Mouse (Mus musculus) heart, embryonic 15.5 days (tissue): Measurements from ENCODE around the gene Asic3. TPM values are rescaled to one million over a fixed set of nuclear protein-coding genes. Genes with fewer than 3 reads are reported as not detected.
A peak's percentile ranks its signal among the peaks of the same experiment; 100 is the strongest.

Experiments used
- ATAC-seq: fragments of 200-750 bp; cut with Nextera tagmentation; replicated peaks from 2 replicates; pipeline ENCODE4 v1.8.0; 2017; ENCODE audit warnings: low read depth, moderate TSS enrichment; ENCODE audit not compliant: insufficient number of reproducible peaks, insufficient read depth, low FRiP score
- H3K27ac ChIP-seq: fragments of 300-500 bp; sonication (generic); 2 replicates; pipeline ENCODE4 v1.5.1; 2015; ENCODE audit warnings: mild to moderate bottlenecking, inconsistent platforms
- H3K27me3 ChIP-seq: fragments of 300-500 bp; sonication (generic); 2 replicates; pipeline ENCODE4 v1.6.1; 2015; ENCODE audit warnings: inconsistent platforms
- H3K36me3 ChIP-seq: fragments of 300-500 bp; sonication (generic); 2 replicates; pipeline ENCODE4 v1.6.1; 2015; ENCODE audit warnings: mild to moderate bottlenecking, inconsistent platforms
- H3K4me1 ChIP-seq: fragments of 300-500 bp; sonication (generic); replicated peaks from 2 replicates; pipeline ENCODE4 v1.6.1; 2015; ENCODE audit warnings: inconsistent platforms
- H3K4me2 ChIP-seq: fragments of 300-500 bp; sonication (generic); 2 replicates; pipeline ENCODE4 v1.6.1; 2015; ENCODE audit warnings: inconsistent platforms, mild to moderate bottlenecking, moderate library complexity
- H3K4me3 ChIP-seq: fragments of 300-500 bp; sonication (generic); 2 replicates; pipeline ENCODE4 v1.5.1; 2015; ENCODE audit warnings: mild to moderate bottlenecking, inconsistent platforms
- H3K9ac ChIP-seq: fragments of 300-500 bp; sonication (generic); 2 replicates; pipeline ENCODE4 v1.6.1; 2015; ENCODE audit warnings: mild to moderate bottlenecking, inconsistent platforms
- H3K9me3 ChIP-seq: fragments of 300-500 bp; sonication (generic); replicated peaks from 2 replicates; pipeline ENCODE4 v1.6.1; 2016; ENCODE audit warnings: inconsistent platforms
- WGBS: fragments of 180-500 bp; shearing (Covaris S2); methylation state at CpG from one replicate; pipeline ENCODE4 v1.1.7; 2015; ENCODE audit warnings: mixed read lengths; 5-methylcytosine and 5-hydroxymethylcytosine counted together
- polyA plus RNA-seq: library from polyadenylated mRNA; unstranded; fragments of >200 nt; fragmentation: Nextera tagmentation; extraction: Ambion mirVana; gene quantifications from 2 replicates; pipeline ENCODE4 v1.2.1, GENCODE M21; 2015

Asic3 gene
- polyA plus RNA-seq, 1 experiment from 2014 or later: not detected

DNA sequence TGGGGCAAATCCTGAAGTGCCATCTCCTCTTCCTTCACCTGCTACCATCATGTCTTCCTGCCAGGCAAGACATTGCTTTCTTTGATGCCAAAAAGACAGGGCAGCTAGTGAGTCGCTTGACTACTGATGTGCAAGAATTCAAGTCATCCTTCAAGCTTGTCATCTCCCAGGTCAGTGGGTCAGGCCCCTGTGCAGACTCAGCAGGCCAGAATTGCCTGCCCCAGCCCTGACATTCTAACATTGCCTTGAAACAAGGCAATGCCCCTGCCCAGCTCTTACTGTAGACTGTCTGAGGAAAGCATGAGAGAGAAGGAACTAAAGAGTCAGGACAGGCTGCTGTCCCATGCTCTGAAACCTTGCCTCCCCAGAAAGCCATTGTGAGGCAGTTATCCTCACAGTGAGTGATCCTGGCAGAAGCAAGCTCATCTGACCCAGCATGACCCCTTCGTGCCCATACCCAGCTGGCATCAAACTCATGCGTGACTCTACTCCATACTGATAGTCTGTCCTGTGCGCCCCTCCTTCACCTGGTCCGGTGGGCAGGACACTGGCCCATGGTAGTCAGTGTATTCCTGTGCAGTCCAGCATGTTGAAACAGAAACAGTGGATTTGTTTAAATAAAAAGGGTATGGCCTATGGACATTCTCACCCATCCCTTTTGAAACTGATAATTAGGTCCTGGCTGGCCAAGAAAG lies 12.1 kb upstream of the Asic3 start:
- no peaks in the 10 kb centered on the region for H3K9me3 ChIP-seq
- H3K36me3 ChIP-seq: peaks cover 21% of the 10 kb centered on the region
- H3K27me3 ChIP-seq: no peaks in the 10 kb centered on the region
- H3K4me2 ChIP-seq: no peak overlapping the region
- WGBS: 89% methylated on average over 5 of the region's 5 CpGs
- H3K4me3 ChIP-seq: no peak overlapping the region
- ATAC-seq: no peak
- peaks cover 5% of the 10 kb centered on the region for H3K4me1 ChIP-seq
- no peak overlapping the region for H3K9ac ChIP-seq
- no peak overlapping the region for H3K27ac ChIP-seq

DNA sequence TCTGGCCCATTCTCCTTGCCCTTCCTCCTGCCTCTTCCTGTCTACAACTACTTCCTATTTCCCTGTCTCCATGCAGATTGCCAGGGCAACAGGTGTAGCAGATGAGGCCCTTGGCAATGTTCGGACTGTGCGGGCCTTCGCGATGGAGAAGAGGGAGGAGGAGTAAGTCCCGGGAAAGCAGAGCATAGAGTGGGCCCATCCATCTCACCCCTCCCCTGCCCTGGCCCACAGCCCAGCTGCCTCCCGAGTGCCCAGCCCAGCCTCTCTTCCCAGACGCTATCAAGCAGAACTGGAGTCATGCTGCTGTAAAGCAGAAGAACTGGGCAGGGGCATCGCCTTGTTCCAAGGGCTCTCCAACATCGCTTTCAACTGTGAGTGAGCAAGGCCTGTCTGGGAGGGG lies 11.2 kb upstream of the Asic3 start:
- no peak overlapping the region for H3K27ac ChIP-seq
- peaks cover 21% of the 10 kb centered on the region for H3K36me3 ChIP-seq
- peaks cover 5% of the 10 kb centered on the region for H3K4me1 ChIP-seq
- no peaks in the 10 kb centered on the region for H3K9me3 ChIP-seq
- ATAC-seq: no peak; the same call in 1 of the 2 replicates
- no peaks in the 10 kb centered on the region for H3K27me3 ChIP-seq
- 49% methylated on average over 9 of the region's 9 CpGs for WGBS
- no peak overlapping the region for H3K4me3 ChIP-seq
- H3K4me2 ChIP-seq: no peak overlapping the region
- H3K9ac ChIP-seq: no peak overlapping the region

DNA sequence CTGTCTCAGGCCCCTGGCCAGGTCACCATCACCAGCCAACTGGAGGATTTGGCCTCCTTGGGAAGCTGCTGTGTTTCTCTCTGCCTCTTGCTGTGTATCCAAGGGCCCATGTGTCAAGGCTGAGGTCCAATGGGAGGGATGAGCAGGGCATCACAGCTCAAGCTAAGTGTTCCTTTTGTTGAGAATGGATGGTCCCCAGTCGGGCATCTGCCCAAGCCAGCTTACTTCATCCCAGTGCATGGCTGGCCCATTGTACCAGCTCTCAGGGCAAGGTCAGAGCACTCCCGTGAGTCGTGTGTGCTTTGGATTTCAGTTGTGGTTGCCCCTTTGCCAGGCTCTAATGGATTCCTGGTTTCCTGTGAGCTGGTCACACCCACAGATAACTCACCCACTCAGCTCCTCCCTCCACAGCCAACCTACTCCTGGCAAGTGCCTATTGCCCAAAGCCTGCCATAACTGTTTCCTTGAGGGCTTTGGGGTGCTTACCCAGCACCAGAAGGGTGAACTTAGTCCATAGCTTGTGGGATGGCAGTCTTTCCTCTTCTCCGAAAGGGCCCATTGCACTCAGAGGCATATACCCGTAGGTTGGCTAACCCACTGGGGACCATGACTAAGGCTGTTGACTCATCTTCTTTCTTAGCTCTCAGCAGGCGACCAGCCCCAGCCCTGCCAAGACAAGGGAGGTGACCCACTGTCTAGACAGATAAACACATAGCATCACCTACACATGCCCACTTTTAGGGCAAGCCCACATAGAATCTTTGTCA lies 8.4 kb upstream of the Asic3 start:
- peaks cover 27% of the 10 kb centered on the region for H3K36me3 ChIP-seq
- H3K27me3 ChIP-seq: no peaks in the 10 kb centered on the region
- H3K4me2 ChIP-seq: no peak overlapping the region
- no peak overlapping the region for H3K27ac ChIP-seq
- 81% methylated on average over 6 of the region's 6 CpGs for WGBS
- no peak overlapping the region for H3K4me3 ChIP-seq
- no peak overlapping the region for H3K9ac ChIP-seq
- peaks cover 8% of the 10 kb centered on the region for H3K4me1 ChIP-seq
- H3K9me3 ChIP-seq: no peaks in the 10 kb centered on the region
- no peak for ATAC-seq

DNA sequence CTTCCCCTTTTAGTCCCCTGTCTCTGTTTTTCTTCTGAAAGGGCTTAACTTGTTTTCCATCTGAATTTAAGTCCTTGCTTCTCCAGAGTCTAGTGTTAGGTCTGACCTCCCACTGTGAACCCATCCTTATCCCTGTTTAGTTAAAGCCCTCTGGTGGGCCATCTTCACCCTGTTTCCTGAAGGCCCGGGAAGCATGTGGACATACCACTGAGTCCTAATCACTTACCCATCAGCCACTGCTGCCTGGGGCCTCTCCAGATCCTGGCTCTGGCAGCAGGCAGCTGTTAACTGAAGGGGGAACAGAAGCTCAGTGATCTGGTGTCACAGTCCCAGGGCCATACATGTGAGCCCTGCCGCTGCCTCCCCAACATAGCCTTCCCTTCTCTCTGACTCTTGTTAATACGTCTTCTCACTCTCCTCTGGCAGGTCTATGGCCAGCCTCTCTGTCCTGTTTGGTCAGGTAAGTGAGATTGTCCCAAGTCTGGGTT lies 7.8 kb upstream of the Asic3 start:
- Histone ChIP-seq H3K9ac (no peak overlapping the region), H3K4me1 (peaks cover 8% of the 10 kb centered on the region)
- ATAC-seq: no peak

DNA sequence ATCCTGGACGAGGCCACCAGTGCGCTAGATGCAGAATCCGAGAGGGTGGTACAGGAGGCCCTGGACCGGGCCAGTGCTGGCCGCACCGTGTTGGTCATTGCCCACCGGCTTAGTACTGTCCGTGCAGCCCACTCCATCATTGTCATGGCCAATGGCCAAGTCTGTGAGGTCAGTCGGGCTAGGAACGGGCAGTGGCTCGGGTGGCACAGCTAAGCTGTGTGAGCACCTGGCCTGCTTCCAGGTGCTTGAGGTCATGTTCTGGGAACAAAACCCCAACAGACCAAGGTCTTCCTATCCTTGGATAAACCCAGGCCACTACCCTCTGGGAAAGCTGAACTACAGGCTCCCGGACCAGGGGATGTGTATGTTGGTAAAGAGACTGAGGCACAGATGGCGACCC lies 4.5 kb upstream of the Asic3 start:
- peaks cover 13% of the 10 kb centered on the region; the same call in 1 of the 2 replicates for H3K36me3 ChIP-seq
- peaks cover 8% of the 10 kb centered on the region; the same call in 1 of the 2 replicates for H3K4me1 ChIP-seq
- no peak overlapping the region for H3K27ac ChIP-seq
- 81% methylated on average over 13 of the region's 13 CpGs for WGBS
- no peak overlapping the region for H3K4me2 ChIP-seq
- no peak for ATAC-seq
- H3K4me3 ChIP-seq: no peak overlapping the region
- no peak overlapping the region for H3K9ac ChIP-seq
- H3K9me3 ChIP-seq: no peaks in the 10 kb centered on the region
- peaks cover 6% of the 10 kb centered on the region for H3K27me3 ChIP-seq

More for the DNA sequence above, 7.8 kb upstream of the Asic3 start:
- no peak overlapping the region for H3K27ac ChIP-seq
- no peak overlapping the region for H3K4me2 ChIP-seq
- no peak overlapping the region for H3K4me3 ChIP-seq
- H3K36me3 ChIP-seq: peaks cover 23% of the 10 kb centered on the region
- WGBS: 50% methylated on average over 3 of the region's 3 CpGs
- no peaks in the 10 kb centered on the region for H3K27me3 ChIP-seq
- H3K9me3 ChIP-seq: no peaks in the 10 kb centered on the region

DNA sequence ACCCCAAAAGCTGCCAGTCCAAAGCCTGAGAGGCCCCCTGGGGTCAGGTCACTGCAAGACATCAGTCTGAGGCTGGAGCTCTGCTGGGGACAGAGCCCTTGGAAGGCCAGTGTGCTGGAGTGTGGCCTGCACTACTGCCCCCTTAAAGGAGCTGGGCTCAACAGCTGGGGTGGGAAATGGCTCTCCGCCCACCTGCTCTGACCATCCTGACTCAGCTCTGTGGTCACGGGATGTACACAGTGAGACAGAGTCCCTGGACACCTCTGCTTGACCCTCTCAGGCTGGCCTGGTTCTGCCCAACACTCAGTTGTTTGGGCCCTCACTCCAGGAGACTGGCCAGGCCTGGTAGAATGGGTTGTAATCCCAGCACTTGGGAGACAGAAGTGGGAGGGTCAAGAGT lies 3.7 kb upstream of the Asic3 start:
- Histone ChIP-seq H3K4me1 (peaks cover 11% of the 10 kb centered on the region; the same call in 1 of the 2 replicates), H3K36me3 (peaks cover 8% of the 10 kb centered on the region; the same call in 1 of the 2 replicates), H3K9ac (no peak overlapping the region), H3K4me3 (no peak overlapping the region), H3K27ac (no peak overlapping the region), H3K4me2 (no peak overlapping the region), H3K9me3 (no peaks in the 10 kb centered on the region), H3K27me3 (peaks cover 14% of the 10 kb centered on the region)
- no peak for ATAC-seq
- 90% methylated on average over 2 of the region's 2 CpGs for WGBS

DNA sequence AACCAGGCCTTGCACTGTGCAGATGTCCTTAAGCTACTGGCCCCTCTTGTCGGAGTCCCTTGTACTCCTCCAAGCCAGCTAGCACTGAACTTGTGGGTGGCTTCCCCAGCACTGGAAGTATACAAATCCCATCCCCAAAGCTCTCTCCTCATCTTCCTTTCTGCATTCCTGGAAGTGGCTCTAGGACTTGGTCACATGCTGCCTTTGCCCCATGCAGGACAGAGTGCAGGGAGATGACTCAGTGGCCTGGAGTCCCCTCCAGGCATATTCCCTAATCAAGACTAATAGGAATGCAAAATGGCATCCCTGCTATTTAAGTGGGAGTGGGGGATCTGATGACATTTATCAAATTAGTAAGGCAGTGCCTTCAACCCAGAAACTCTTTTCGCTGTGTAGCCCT lies 1.1 kb upstream of the Asic3 start:
- 70% methylated on average over 2 of the region's 2 CpGs for WGBS
- Histone ChIP-seq H3K4me2 (no peak overlapping the region), H3K27ac (no peak overlapping the region), H3K27me3 (peaks cover 23% of the 10 kb centered on the region), H3K36me3 (0 out of 2 replicates have a peak, but pooled peaks cover 6% of the 10 kb centered on the region), H3K9me3 (no peaks in the 10 kb centered on the region), H3K4me1 (peaks cover 20% of the 10 kb centered on the region; the same call in 1 of the 2 replicates), H3K4me3 (no peak overlapping the region), H3K9ac (no peak overlapping the region)
- ATAC-seq: no peak

DNA sequence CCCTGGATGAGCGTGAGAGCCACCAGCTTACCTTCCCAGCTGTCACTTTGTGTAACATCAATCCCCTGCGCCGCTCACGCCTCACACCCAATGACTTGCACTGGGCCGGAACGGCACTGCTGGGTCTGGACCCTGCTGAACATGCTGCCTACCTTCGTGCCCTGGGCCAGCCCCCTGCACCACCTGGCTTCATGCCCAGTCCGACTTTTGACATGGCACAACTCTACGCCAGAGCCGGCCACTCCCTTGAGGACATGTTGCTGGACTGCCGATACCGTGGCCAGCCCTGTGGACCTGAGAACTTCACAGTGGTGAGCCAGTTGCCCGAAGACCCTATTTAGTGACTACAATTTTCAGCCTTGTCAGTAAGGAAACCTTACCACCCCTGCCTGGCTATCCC lies 746 bp downstream of the Asic3 start:
- Histone ChIP-seq H3K4me2 (no peak overlapping the region), H3K9me3 (no peaks in the 10 kb centered on the region), H3K27me3 (peaks cover 23% of the 10 kb centered on the region), H3K36me3 (peaks cover 3% of the 10 kb centered on the region; the same call in 1 of the 2 replicates), H3K27ac (no peak overlapping the region), H3K4me3 (no peak overlapping the region), H3K4me1 (peaks cover 17% of the 10 kb centered on the region; the same call in 1 of the 2 replicates), H3K9ac (no peak overlapping the region)
- ATAC-seq: no peak
- 75% methylated on average over 13 of the region's 13 CpGs for WGBS

DNA sequence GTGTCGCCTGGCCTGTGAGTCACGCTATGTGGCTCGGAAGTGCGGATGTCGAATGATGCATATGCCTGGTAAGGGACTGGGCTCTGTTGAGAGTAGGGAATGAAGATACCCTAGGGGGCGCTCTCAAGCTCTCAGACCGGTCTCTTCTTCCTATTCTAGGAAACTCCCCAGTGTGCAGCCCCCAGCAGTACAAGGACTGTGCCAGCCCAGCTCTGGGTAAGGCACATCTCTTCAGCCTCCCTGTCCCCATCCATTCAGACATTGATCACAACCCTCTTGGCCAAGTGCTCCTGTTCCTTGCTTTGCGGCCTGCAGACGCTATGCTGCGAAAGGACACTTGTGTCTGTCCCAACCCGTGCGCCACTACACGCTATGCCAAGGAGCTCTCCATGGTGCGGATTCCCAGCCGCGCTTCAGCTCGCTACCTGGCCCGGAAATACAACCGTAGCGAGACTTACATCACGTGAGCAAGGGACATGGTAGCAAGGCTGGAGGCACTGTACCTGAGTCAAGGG lies 3.1 kb downstream of the Asic3 start:
- Histone ChIP-seq H3K4me2 (peak overlapping the region; percentile 18; the same call in 1 of the 2 replicates), H3K27ac (no peak overlapping the region), H3K27me3 (peaks cover 23% of the 10 kb centered on the region), H3K36me3 (peaks cover 12% of the 10 kb centered on the region; the same call in 1 of the 2 replicates), H3K4me3 (no peak overlapping the region), H3K9me3 (no peaks in the 10 kb centered on the region), H3K9ac (no peak overlapping the region), H3K4me1 (peaks cover 17% of the 10 kb centered on the region; the same call in 1 of the 2 replicates)
- WGBS: 3% methylated on average over 21 of the region's 21 CpGs
- peak; percentile 43 for ATAC-seq

DNA sequence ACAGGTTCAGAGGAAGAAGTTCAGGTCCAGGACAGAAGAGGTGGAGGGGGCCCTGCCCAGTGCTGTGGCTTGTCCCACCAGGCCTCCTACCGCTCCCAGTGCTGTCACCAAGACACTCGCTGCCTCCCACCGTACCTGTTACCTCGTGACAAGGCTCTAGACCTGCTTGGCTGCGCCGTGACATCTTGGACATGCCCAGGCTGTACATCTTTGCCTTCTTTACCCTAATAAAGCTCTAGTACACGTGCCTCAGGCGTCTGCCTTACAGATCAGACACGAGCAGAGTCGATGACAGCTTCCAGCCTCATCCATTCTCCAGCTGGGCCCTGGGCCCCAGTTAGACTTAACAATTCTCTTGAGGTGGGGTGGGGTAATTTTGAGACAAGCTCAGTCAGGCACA lies 4.4 kb downstream of the Asic3 start:
- no peak for ATAC-seq
- H3K4me2 ChIP-seq: no peak overlapping the region
- peaks cover 22% of the 10 kb centered on the region for H3K27me3 ChIP-seq
- no peak overlapping the region for H3K27ac ChIP-seq
- H3K4me1 ChIP-seq: peaks cover 21% of the 10 kb centered on the region
- no peak overlapping the region for H3K4me3 ChIP-seq
- H3K9me3 ChIP-seq: no peaks in the 10 kb centered on the region
- no peak overlapping the region for H3K9ac ChIP-seq
- peaks cover 12% of the 10 kb centered on the region; the same call in 1 of the 2 replicates for H3K36me3 ChIP-seq
- WGBS: 81% methylated on average over 10 of the region's 10 CpGs

DNA sequence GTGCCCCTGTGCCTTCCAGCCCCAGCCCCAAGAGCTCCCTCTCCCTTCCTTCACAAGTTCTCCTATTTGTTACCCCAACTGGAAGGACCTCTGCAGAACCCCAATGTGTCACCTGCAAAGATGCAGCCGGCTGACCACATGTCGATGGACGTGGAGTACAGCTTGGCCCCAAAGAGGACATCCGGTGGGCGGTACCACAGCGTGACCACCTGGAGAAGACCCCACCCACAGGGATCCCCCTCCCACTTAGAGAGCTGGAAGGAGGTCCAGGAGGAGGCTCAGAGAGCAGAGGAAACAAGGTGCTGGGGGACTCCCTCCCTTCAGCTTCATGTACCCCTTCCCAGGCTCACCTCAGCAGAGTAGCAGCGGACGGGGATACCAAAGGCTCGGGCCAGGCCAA lies 7.2 kb downstream of the Asic3 start:
- Histone ChIP-seq H3K4me3 (no peak overlapping the region), H3K27ac (no peak overlapping the region), H3K9ac (no peak overlapping the region), H3K4me2 (no peak overlapping the region), H3K9me3 (no peaks in the 10 kb centered on the region), H3K36me3 (peaks cover 12% of the 10 kb centered on the region; the same call in 1 of the 2 replicates), H3K4me1 (peaks cover 26% of the 10 kb centered on the region), H3K27me3 (peaks cover under 1% of the 10 kb centered on the region; the same call in 1 of the 2 replicates)
- no peak for ATAC-seq
- 85% methylated on average over 9 of the region's 9 CpGs for WGBS
